Mouse (Mus musculus) layer of hippocampus, postnatal 10 days (tissue): Measurements from ENCODE around the gene Clic6. TPM values are rescaled to one million over a fixed set of nuclear protein-coding genes. Genes with fewer than 3 reads are reported as not detected.

Source experiments
- DNase-seq, 2 experiments: peaks; one replicate each; pipeline ENCODE4 v3.0.0; 2021; ENCODE audit warnings: low spot score in 2 of 2
- total RNA-seq, 2 experiments: library from RNA; stranded (reverse); gene quantifications; 2 replicates each; pipeline ENCODE4 v1.2.3; 2021

The Clic6 gene
- total RNA-seq, 2 experiments from 2014 or later, result 0.56 to 5.3 TPM

DNA sequence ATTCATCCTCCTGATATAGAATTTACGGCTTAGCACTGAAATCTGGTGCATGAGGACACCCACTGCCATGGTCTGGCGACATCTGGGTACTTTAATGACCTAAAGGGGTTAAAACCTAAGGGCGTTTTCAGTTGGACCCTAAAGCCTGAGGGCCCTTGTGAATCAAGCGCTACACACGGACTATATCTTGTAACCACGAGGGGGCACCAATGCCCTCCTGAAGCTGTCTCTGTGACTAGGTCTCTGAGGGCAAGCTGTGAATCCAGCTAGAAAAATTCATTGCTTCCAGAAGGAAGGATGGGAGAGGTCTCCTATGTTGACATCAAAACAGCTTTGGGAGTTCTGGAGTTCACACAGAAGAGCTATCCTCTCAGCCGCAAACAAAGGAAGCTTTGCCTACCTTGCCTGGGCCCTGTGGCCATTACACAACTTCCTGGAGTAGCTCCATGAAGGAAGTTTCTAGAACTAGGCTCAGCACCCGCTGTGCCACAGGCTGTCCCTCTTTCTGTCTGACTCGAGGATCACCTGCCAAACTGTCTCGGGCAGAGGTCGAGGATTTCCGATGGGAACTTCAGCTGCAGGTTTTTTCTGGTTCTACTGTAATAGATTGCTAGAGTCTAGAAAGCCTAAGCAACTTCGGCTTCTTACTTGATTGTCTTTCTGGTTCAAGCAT is 34.4 kb downstream of the Clic6 start:
- peak; percentile 61 to 66 for DNase-seq

DNA sequence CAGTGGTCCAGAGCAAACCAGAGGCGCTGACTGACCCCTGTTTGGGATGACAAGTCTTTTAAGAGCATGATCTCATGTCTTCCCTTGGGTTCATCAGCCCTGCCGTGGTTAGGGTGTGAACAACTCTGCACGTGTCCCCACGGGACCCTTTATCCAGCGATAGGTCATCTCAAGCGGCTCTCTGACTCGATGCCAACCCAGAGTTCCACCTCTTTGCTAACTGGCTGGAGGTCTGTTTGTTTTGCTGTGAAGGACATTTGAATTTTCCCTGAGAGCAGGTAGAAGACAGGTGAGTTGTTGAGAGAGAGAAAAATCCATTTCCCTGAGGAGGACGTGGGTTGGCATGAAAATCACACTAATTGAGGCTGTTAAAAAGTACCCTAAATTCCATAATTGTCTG is 37.8 kb downstream of the Clic6 start:
- DNase-seq, result no peak

GRCm38 (mm10) chr16:92524651-92525050 is 39.1 kb downstream of the Clic6 start:
- no peak for DNase-seq

GRCm38 (mm10) chr16:92525919-92526318 is 40.4 kb downstream of the Clic6 start:
- DNase-seq, result no peak

DNA sequence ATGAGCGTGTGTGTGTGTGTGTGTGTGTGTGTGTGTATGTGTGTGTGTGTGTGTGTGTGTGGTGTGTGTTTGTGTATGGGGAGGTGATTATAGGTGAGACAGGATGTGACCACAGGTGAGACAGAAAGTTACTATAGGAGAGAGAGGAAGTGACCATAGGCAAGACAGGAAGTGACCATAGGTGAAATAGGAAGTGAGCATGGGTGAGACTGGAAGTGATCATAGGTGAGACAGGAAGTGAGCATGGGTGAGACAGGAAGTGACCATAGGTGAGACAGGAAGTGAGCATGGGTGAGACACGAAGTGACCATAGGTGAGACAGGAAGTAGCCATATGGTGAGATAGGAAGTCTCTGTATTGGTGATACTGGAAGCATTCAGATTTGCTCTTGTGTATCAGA is 49.7 kb downstream of the Clic6 start:
- DNase-seq, result no peak

DNA sequence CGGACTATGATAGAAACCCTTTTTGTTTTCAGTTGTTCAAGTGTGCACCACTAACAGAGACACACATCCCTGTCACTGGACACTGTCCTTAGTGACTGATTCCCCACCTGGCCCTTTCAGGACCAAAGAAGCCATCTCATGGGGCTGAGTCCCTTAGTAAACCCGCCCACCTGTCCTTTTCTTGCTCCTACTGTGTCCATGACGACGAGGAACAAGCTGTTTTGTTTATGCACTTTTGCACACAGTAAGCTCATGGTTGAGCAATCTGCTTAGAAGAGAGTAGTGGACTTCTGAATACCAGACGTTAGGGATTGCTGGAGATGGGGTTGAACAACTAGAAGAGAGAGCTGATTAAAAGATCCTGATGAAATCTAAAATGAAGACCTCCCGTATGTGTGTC is 52.8 kb downstream of the Clic6 start:
- no peak for DNase-seq

DNA sequence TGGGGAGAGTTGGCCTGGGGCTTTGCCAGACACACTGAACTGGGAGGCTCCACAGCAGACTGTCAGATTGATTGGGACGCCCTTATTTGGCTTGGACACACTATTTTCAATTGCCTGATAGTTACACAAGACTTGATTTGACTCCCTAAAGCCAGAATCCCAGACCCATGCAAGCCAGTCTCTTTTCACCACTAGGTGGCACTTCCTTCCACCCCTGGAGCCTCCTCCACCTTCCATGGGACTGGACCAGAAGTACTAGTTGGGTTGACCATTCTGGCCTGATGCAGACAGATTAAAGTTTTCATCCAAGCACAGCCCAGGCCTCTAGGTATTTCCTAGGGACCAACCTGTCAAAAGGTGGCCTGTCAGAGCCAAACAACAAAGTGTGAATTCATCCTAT is 58.7 kb downstream of the Clic6 start:
- DNase-seq, result peak in 1 of 2 experiments; percentile 23

- no peak for DNase-seq
Measured at GRCm38 (mm10) chr16:92548651-92549050, 63.1 kb downstream of the Clic6 start.

- no peak for DNase-seq
Measured at GRCm38 (mm10) chr16:92551266-92552105, 66.0 kb downstream of the Clic6 start.

GRCm38 (mm10) chr16:92552106-92552382 is 66.5 kb downstream of the Clic6 start:
- no peak for DNase-seq

- no peak for DNase-seq
Measured at GRCm38 (mm10) chr16:92552858-92553257, 67.3 kb downstream of the Clic6 start.

- DNase-seq, result no peak
Measured at GRCm38 (mm10) chr16:92555051-92555450, 69.5 kb downstream of the Clic6 start.

DNA sequence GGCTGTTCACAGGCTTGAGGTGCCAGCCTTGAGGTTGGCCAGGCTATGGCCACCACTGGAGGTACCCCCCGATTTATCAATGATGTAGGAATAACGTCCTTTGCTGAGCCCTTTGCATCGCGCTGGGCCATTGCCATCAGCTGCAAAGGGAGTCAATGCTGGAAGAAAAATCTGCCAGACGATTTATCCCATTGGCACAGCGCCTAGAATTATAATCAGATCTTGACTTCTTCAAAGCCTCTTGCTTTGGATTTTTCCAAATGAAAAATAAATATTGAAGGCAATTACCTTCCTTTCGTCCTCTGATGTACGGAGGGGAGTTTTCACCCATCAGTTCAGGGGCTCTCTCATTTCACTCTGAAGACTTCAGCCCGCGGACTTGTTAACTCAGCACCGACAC is 79.8 kb downstream of the Clic6 start:
- no peak for DNase-seq

- DNase-seq, result peak; percentile 91 to 93
Measured at GRCm38 (mm10) chr16:92565708-92566107, 80.2 kb downstream of the Clic6 start.

GRCm38 (mm10) chr16:92566146-92566545 is 80.6 kb downstream of the Clic6 start:
- no peak for DNase-seq

DNA sequence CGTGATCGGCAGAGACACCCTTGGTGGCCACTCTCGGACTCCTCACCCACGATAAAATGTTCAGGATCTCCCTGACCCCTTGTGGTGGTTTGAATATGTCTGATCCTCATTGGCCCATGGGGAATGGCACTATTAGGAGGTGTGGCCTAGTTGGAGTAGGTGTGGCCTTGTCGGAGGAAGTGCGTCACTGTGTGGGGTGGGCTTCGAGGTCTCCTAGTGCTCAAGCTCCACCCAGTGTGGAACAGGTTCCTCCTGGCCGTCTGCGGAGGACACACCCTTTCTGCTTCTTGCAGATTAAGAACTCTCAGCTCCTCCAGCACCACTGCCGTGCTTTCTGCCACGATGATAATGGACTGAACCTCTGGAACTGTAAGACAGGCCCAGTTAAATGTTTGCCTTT is 85.7 kb downstream of the Clic6 start:
- no peak for DNase-seq

- no peak for DNase-seq
Measured at GRCm38 (mm10) chr16:92573193-92573592, 87.7 kb downstream of the Clic6 start.

- no peak for DNase-seq
Measured at GRCm38 (mm10) chr16:92575792-92576191, 90.3 kb downstream of the Clic6 start.

GRCm38 (mm10) chr16:92577381-92577780 is 91.8 kb downstream of the Clic6 start:
- no peak for DNase-seq

GRCm38 (mm10) chr16:92578915-92579653 is 93.5 kb downstream of the Clic6 start:
- DNase-seq, result no peak

- DNase-seq, result no peak
Measured at GRCm38 (mm10) chr16:92580981-92581380, 95.4 kb downstream of the Clic6 start.

- no peak for DNase-seq
Measured at GRCm38 (mm10) chr16:92581767-92582166, 96.2 kb downstream of the Clic6 start.
